Mouse (Mus musculus) hindbrain, embryonic 13.5 days (tissue): ENCODE measurements at regions not wholly inside any gene's neighbourhood (a gene's known extent, or its start where the extent isn't known, plus 50 kb on each side); places are given as distances from the start of the nearest gene placed in this dataset.

Experiments used
- ATAC-seq: fragments of 200-750 bp; cut with Nextera tagmentation; 2 replicates; pipeline ENCODE4 v1.8.0; 2017; ENCODE audit warnings: moderate TSS enrichment; ENCODE audit not compliant: low FRiP score
- H3K27ac ChIP-seq: fragments of 300-500 bp; sonication (generic); 2 replicates; pipeline ENCODE4 v1.5.1; 2015; ENCODE audit warnings: inconsistent platforms, mild to moderate bottlenecking, moderate library complexity
- H3K27me3 ChIP-seq: fragments of 300-500 bp; sonication (generic); 2 replicates; pipeline ENCODE4 v1.6.1; 2015; ENCODE audit warnings: mild to moderate bottlenecking, inconsistent platforms
- H3K36me3 ChIP-seq: fragments of 300-500 bp; sonication (generic); 2 replicates; pipeline ENCODE4 v1.6.1; 2015; ENCODE audit warnings: mild to moderate bottlenecking, inconsistent platforms
- H3K4me1 ChIP-seq: fragments of 300-500 bp; sonication (generic); replicated peaks from 2 replicates; pipeline ENCODE4 v1.6.1; 2015; ENCODE audit warnings: inconsistent platforms
- H3K4me2 ChIP-seq: fragments of 300-500 bp; sonication (generic); 2 replicates; pipeline ENCODE4 v1.6.1; 2015; ENCODE audit warnings: inconsistent platforms, mild to moderate bottlenecking, moderate library complexity
- H3K4me3 ChIP-seq: fragments of 300-500 bp; sonication (generic); 2 replicates; pipeline ENCODE4 v1.5.1; 2015; ENCODE audit warnings: mild to moderate bottlenecking, inconsistent platforms
- H3K9ac ChIP-seq: fragments of 300-500 bp; sonication (generic); 2 replicates; pipeline ENCODE4 v1.6.1; 2015; ENCODE audit warnings: mild to moderate bottlenecking, inconsistent platforms
- H3K9me3 ChIP-seq: fragments of 300-500 bp; sonication (generic); 2 replicates; pipeline ENCODE4 v1.6.1; 2016; ENCODE audit warnings: inconsistent platforms
- WGBS: fragments of 180-500 bp; shearing (Covaris S2); methylation state at CpG from one replicate; pipeline ENCODE4 v1.1.7; 2015; 5-methylcytosine and 5-hydroxymethylcytosine counted together

- WGBS = 73% methylated on average over 5 of the region's 5 CpGs
- Histone ChIP-seq H3K27ac (no peak overlapping the region), H3K36me3 (no peaks in the 10 kb centered on the region), H3K9me3 (no peaks in the 10 kb centered on the region), H3K4me3 (no peak overlapping the region), H3K27me3 (no peaks in the 10 kb centered on the region), H3K9ac (no peak overlapping the region), H3K4me2 (no peak overlapping the region), H3K4me1 (no peaks in the 10 kb centered on the region)
- ATAC-seq = no peak
These were observed 752.6 kb downstream of the Jrkl start for GRCm38 (mm10) chr9:12492890-12493618.

GRCm38 (mm10) chr9:12457810-12458209 is 787.8 kb downstream of the Jrkl start:
- Histone ChIP-seq H3K4me3 (no peak overlapping the region), H3K36me3 (no peaks in the 10 kb centered on the region), H3K27me3 (no peaks in the 10 kb centered on the region), H3K4me2 (no peak overlapping the region), H3K9ac (no peak overlapping the region), H3K27ac (no peak overlapping the region), H3K4me1 (no peaks in the 10 kb centered on the region), H3K9me3 (no peaks in the 10 kb centered on the region)
- ATAC-seq = no peak
- 81% methylated on average over 2 of the region's 2 CpGs for WGBS

GRCm38 (mm10) chr9:12456695-12457094 is 788.9 kb downstream of the Jrkl start:
- no peaks in the 10 kb centered on the region for H3K9me3 ChIP-seq
- no peaks in the 10 kb centered on the region for H3K36me3 ChIP-seq
- ATAC-seq = no peak
- H3K9ac ChIP-seq = no peak overlapping the region
- no peak overlapping the region for H3K4me3 ChIP-seq
- H3K27ac ChIP-seq = no peak overlapping the region
- no peaks in the 10 kb centered on the region for H3K4me1 ChIP-seq
- no peaks in the 10 kb centered on the region for H3K27me3 ChIP-seq
- no peak overlapping the region for H3K4me2 ChIP-seq

GRCm38 (mm10) chr9:12434171-12434570 is 811.5 kb downstream of the Jrkl start:
- Histone ChIP-seq H3K36me3 (no peaks in the 10 kb centered on the region), H3K4me2 (no peak overlapping the region), H3K4me3 (no peak overlapping the region), H3K9me3 (no peaks in the 10 kb centered on the region), H3K27ac (no peak overlapping the region), H3K27me3 (no peaks in the 10 kb centered on the region), H3K4me1 (no peaks in the 10 kb centered on the region), H3K9ac (no peak overlapping the region)
- ATAC-seq = no peak
- 68% methylated on average over 3 of the region's 3 CpGs for WGBS

GRCm38 (mm10) chr9:12421906-12422305 is 823.7 kb downstream of the Jrkl start:
- H3K4me3 ChIP-seq = no peak overlapping the region
- no peak overlapping the region for H3K4me2 ChIP-seq
- no peak for ATAC-seq
- H3K36me3 ChIP-seq = no peaks in the 10 kb centered on the region
- H3K9me3 ChIP-seq = no peaks in the 10 kb centered on the region
- H3K4me1 ChIP-seq = no peaks in the 10 kb centered on the region
- no peak overlapping the region for H3K9ac ChIP-seq
- 84% methylated on average over 1 of the region's 1 CpGs for WGBS
- H3K27me3 ChIP-seq = no peaks in the 10 kb centered on the region
- no peak overlapping the region for H3K27ac ChIP-seq

GRCm38 (mm10) chr9:12408500-12408899 is 837.1 kb downstream of the Jrkl start:
- WGBS = 68% methylated on average over 2 of the region's 2 CpGs
- Histone ChIP-seq H3K4me1 (0 out of 2 replicates have a peak, but pooled peaks cover 2% of the 10 kb centered on the region), H3K4me3 (no peak overlapping the region), H3K36me3 (no peaks in the 10 kb centered on the region), H3K9ac (no peak overlapping the region), H3K27ac (no peak overlapping the region), H3K27me3 (no peaks in the 10 kb centered on the region), H3K4me2 (no peak overlapping the region), H3K9me3 (no peaks in the 10 kb centered on the region)
- ATAC-seq = no peak

- no peaks in the 10 kb centered on the region for H3K9me3 ChIP-seq
- no peaks in the 10 kb centered on the region for H3K27me3 ChIP-seq
- H3K9ac ChIP-seq = no peak overlapping the region
- WGBS = 65% methylated on average over 1 of the region's 1 CpGs
- no peak overlapping the region for H3K27ac ChIP-seq
- H3K4me3 ChIP-seq = no peak overlapping the region
- no peaks in the 10 kb centered on the region for H3K36me3 ChIP-seq
- ATAC-seq = 0 out of 2 replicates have a peak, but pooled peaks have one; percentile 32
- H3K4me1 ChIP-seq = 0 out of 2 replicates have a peak, but pooled peaks cover 2% of the 10 kb centered on the region
- no peak overlapping the region for H3K4me2 ChIP-seq
These were observed 841.4 kb downstream of the Jrkl start for GRCm38 (mm10) chr9:12404185-12404584.

GRCm38 (mm10) chr9:12395648-12396047 is 850.0 kb downstream of the Jrkl start:
- H3K4me3 ChIP-seq = no peak overlapping the region
- no peaks in the 10 kb centered on the region for H3K27me3 ChIP-seq
- no peak for ATAC-seq
- H3K9ac ChIP-seq = no peak overlapping the region
- H3K27ac ChIP-seq = no peak overlapping the region
- WGBS = 98% methylated on average over 1 of the region's 1 CpGs
- no peak overlapping the region for H3K4me2 ChIP-seq
- no peaks in the 10 kb centered on the region for H3K36me3 ChIP-seq
- no peaks in the 10 kb centered on the region for H3K4me1 ChIP-seq
- no peaks in the 10 kb centered on the region for H3K9me3 ChIP-seq

- H3K36me3 ChIP-seq = no peaks in the 10 kb centered on the region
- H3K9ac ChIP-seq = no peak overlapping the region
- peak overlapping the region; percentile 8; the same call in 1 of the 2 replicates for H3K27ac ChIP-seq
- 7% methylated on average over 4 of the region's 4 CpGs for WGBS
- H3K27me3 ChIP-seq = no peaks in the 10 kb centered on the region
- no peaks in the 10 kb centered on the region for H3K9me3 ChIP-seq
- ATAC-seq = peak; percentile 65
- peaks cover 8% of the 10 kb centered on the region; the same call in 1 of the 2 replicates for H3K4me1 ChIP-seq
- H3K4me3 ChIP-seq = no peak overlapping the region
- H3K4me2 ChIP-seq = no peak overlapping the region
These were observed 864.6 kb downstream of the Jrkl start for GRCm38 (mm10) chr9:12380732-12381645.

- Histone ChIP-seq H3K4me3 (no peak overlapping the region), H3K9me3 (no peaks in the 10 kb centered on the region), H3K27ac (no peak overlapping the region), H3K36me3 (no peaks in the 10 kb centered on the region), H3K4me1 (peaks cover 8% of the 10 kb centered on the region; the same call in 1 of the 2 replicates), H3K4me2 (no peak overlapping the region), H3K9ac (no peak overlapping the region), H3K27me3 (no peaks in the 10 kb centered on the region)
- ATAC-seq = no peak
- 78% methylated on average over 2 of the region's 2 CpGs for WGBS
These were observed 865.6 kb downstream of the Jrkl start for GRCm38 (mm10) chr9:12380029-12380428.

- 74% methylated on average over 2 of the region's 2 CpGs for WGBS
- Histone ChIP-seq H3K4me3 (no peak overlapping the region), H3K36me3 (no peaks in the 10 kb centered on the region), H3K27me3 (no peaks in the 10 kb centered on the region), H3K4me1 (no peaks in the 10 kb centered on the region), H3K4me2 (no peak overlapping the region), H3K9me3 (no peaks in the 10 kb centered on the region), H3K9ac (no peak overlapping the region), H3K27ac (no peak overlapping the region)
- no peak for ATAC-seq
These were observed 901.3 kb downstream of the Jrkl start for GRCm38 (mm10) chr9:12344296-12344695.

GRCm38 (mm10) chr9:12341453-12341852 is 904.2 kb downstream of the Jrkl start:
- no peak overlapping the region for H3K27ac ChIP-seq
- H3K9ac ChIP-seq = no peak overlapping the region
- H3K36me3 ChIP-seq = no peaks in the 10 kb centered on the region
- no peak overlapping the region for H3K4me3 ChIP-seq
- H3K27me3 ChIP-seq = no peaks in the 10 kb centered on the region
- H3K4me2 ChIP-seq = no peak overlapping the region
- no peaks in the 10 kb centered on the region for H3K4me1 ChIP-seq
- WGBS = 83% methylated on average over 4 of the region's 4 CpGs
- ATAC-seq = peak; percentile 57; the same call in 1 of the 2 replicates
- H3K9me3 ChIP-seq = no peaks in the 10 kb centered on the region
